Mouse (Mus musculus): ENCODE results near the gene Krtap1-4. TPM values are rescaled to one million over a fixed set of nuclear protein-coding genes. Genes with fewer than 3 reads are reported as not detected.

The Krtap1-4 gene
- polyA plus RNA-seq (2017; shearing (Covaris generic)), result not detected

GRCm38 (mm10) chr11:99583245-99583704 is at the start of gene Krtap1-4:
Krtap1-4 (minus strand) TSS chr11:99583654.

DNA sequence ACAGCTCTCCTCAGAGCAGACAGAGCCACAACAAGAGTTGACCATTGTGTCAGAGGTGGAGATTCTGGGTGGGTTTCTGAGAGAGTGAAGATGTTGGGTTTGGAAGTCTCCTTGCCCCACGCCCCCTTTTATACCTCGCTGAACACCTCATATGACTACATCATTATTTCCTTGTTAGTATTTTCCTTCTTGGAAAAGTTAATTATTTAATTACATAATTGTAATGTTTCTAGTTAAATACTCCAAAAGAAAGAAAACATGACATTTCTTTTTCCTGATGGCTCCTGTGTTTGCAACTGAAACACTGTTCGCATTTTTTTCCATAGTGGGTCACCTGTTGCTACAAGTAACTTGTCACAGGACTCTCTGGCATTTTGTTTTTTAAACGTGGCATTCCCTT is 44.7 kb upstream of the Krtap1-4 start, which contains the start of gene Krtap4-1:
Krtap4-1 (minus strand) TSS at position 101 of the 400 bp plus-strand sequence.

GRCm38 (mm10) chr11:99620335-99620734 is 36.9 kb upstream of the Krtap1-4 start, which contains the start of gene Gm11562:
Gm11562 (minus strand) TSS chr11:99620435.

DNA sequence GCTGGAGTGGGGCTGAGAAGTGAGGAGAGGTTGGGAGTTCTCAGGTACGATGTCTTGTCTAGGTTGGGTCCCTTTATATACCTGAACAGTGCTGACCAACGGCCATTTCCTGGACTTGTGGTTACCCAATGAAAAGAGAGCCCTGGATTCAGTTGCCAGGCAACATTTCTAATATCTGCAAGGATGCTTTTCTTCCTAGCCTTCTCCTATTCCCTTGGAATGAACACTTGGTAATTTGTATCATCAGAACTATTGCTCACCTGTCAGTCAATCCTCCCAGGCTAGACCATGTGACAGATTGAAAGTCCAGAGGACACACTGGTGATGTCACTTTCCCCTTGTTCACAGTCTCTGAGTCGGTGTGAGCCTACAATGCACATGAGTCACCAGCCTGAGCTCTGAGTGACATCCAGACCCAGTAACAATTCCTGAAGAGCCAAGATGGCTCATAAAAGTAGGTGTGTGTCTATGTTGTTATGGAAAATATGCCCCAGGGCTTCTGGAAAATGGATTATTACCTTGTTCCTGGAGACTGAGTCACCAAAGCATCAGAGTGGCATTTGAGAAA is 31.4 kb upstream of the Krtap1-4 start, which contains the start of gene Krtap2-4:
Krtap2-4 (minus strand) TSS at position 51 of the 568 bp plus-strand sequence.

DNA sequence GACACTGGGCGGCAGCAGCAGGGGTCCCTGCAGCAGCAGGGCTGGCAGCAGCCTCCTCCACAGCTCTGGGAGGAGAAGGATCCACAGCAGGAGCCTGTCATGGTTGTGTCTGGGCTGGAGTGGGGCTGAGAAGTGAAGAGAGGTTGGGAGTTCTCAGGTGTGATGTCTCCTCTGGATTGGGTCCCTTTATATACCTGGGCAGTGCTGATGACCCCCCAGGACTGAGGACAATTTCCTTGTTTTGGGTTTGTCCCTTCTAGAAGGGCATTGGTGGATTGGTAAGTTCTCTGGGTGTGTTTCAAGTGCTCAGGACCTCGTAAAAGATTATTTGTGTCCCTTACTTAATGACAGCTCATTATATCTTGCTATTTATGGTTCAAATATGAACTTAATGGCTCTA is 26.6 kb upstream of the Krtap1-4 start, which contains the start of gene Gm11937:
Gm11937 (minus strand) TSS at position 101 of the 400 bp plus-strand sequence.

GRCm38 (mm10) chr11:99603208-99603607 is 19.8 kb upstream of the Krtap1-4 start, which contains the start of gene Gm11938:
Gm11938 (minus strand) TSS chr11:99603308.

GRCm38 (mm10) chr11:99597742-99598141 is 14.3 kb upstream of the Krtap1-4 start, which contains the start of gene Krtap9-3:
Krtap9-3 (minus strand) TSS chr11:99598105.

GRCm38 (mm10) chr11:99590981-99591380 is 7.5 kb upstream of the Krtap1-4 start, which contains the start of gene Krtap1-3:
Krtap1-3 (minus strand) TSS chr11:99591339.

DNA sequence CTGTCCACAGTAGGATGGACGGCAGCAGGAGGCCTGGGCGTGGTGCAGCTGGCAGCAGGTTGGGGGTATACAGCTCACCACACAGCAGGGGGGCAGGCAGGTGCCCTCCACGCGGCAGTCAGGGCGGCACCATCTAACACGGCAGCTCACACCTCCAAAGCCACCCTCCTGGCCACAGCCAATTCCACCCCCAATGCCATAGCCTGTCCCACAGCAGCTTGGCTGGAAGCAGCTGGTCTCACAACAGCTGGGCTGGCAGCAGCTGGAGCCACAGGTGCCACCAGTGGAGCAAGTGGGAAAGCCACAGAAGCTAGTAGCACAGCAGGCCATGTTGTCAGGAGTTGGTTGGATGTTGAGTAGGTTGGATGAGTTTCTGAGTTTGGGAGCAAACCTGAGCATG is 2.8 kb downstream of the Krtap1-4 start, which contains the start of gene Krtap1-5:
Krtap1-5 (minus strand) TSS at position 381 of the 400 bp plus-strand sequence.

DNA sequence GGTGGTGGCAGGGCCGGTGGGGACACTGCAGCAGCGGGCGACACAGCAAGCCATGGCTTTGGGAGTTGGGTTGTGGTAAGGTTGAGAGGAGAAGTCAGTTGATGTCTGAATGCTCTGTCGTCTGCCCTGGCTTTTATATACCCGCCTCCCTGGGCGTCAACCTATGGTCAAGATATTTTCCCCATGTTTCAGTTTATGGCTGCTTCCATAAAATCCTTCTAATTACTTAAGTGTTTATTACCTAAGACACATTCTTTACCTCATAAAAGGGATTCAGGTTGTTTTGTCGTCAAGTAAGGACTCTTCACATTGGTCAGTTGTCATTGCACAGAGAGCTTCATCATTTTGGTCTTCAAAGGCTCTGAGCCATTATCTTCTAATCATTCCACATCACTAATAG is 16.9 kb downstream of the Krtap1-4 start, which contains the start of gene Krtap3-1:
Krtap3-1 (minus strand) TSS at position 101 of the 400 bp plus-strand sequence.

GRCm38 (mm10) chr11:99559366-99559765 is 24.1 kb downstream of the Krtap1-4 start, which contains the start of gene Gm11939:
Gm11939 (minus strand) TSS chr11:99559466.

DNA sequence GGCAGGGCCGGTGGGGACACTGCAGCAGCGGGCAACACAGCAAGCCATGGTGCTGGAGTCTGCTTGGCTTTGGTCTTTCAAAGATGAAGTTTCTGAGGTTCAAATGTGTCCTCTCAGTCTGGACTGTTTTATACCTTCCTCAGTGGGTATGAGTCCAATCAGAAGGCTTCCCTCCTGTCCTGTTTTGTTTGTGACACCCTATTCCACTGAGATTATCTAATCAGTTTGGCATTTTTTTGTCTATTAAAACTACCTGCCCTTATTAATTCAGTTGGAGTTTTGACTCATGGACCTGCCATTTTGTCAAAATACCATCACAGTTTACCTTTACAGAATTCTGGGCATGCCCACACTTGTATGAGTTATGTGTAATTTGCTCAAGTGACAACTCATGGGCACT is 26.7 kb downstream of the Krtap1-4 start, which contains the start of gene Krtap3-2:
Krtap3-2 (minus strand) TSS at position 101 of the 400 bp plus-strand sequence.

GRCm38 (mm10) chr11:99550765-99551164 is 32.7 kb downstream of the Krtap1-4 start, which contains the start of gene Krtap3-3:
Krtap3-3 (minus strand) TSS chr11:99550865.

Other genes with a start within 250 kb of the Krtap1-4 start
- not detected for gene Krt26, start 245.7 kb downstream of the Krtap1-4 start, polyA plus RNA-seq (2017; shearing (Covaris generic))
- not detected for gene Krt27, start 232.6 kb downstream of the Krtap1-4 start, polyA plus RNA-seq (2017; shearing (Covaris generic))
- not detected for gene Krt28, start 208.8 kb downstream of the Krtap1-4 start, polyA plus RNA-seq (2017; shearing (Covaris generic))
- 12.6 TPM for gene Krt10, start 194.3 kb downstream of the Krtap1-4 start, polyA plus RNA-seq (2017; shearing (Covaris generic))
- gene Krt12, start 161.4 kb downstream of the Krtap1-4 start, polyA plus RNA-seq (2017; shearing (Covaris generic)), result not detected
- not detected for gene Krt20, start 145.5 kb downstream of the Krtap1-4 start, polyA plus RNA-seq (2017; shearing (Covaris generic))
- gene Krt23, start 90.5 kb downstream of the Krtap1-4 start, polyA plus RNA-seq (2017; shearing (Covaris generic)), result not detected
- not detected for gene Krt39, start 62.3 kb downstream of the Krtap1-4 start, polyA plus RNA-seq (2017; shearing (Covaris generic))
- not detected for gene Krt40, start 40.5 kb downstream of the Krtap1-4 start, polyA plus RNA-seq (2017; shearing (Covaris generic))
- not detected for gene Krtap3-3, start 32.8 kb downstream of the Krtap1-4 start, polyA plus RNA-seq (2017; shearing (Covaris generic))
- gene Krtap3-2, start 26.8 kb downstream of the Krtap1-4 start, polyA plus RNA-seq (2017; shearing (Covaris generic)), result not detected
- gene Gm11939, start 24.2 kb downstream of the Krtap1-4 start, polyA plus RNA-seq (2017; shearing (Covaris generic)), result not detected
- not detected for gene Krtap3-1, start 17.0 kb downstream of the Krtap1-4 start, polyA plus RNA-seq (2017; shearing (Covaris generic))
- gene Krtap1-5, start 2.6 kb downstream of the Krtap1-4 start, polyA plus RNA-seq (2017; shearing (Covaris generic)), result not detected
- gene Krtap1-3, start 7.7 kb upstream of the Krtap1-4 start, polyA plus RNA-seq (2017; shearing (Covaris generic)), result not detected
- not detected for gene Krtap9-3, start 14.5 kb upstream of the Krtap1-4 start, polyA plus RNA-seq (2017; shearing (Covaris generic))
- gene Gm11938, start 19.7 kb upstream of the Krtap1-4 start, polyA plus RNA-seq (2017; shearing (Covaris generic)), result not detected
- gene Gm11937, start 26.5 kb upstream of the Krtap1-4 start, polyA plus RNA-seq (2017; shearing (Covaris generic)), result not detected
- not detected for gene Krtap2-4, start 31.2 kb upstream of the Krtap1-4 start, polyA plus RNA-seq (2017; shearing (Covaris generic))
- gene Gm11562, start 36.8 kb upstream of the Krtap1-4 start, polyA plus RNA-seq (2017; shearing (Covaris generic)), result not detected
- gene Krtap4-1, start 44.6 kb upstream of the Krtap1-4 start, polyA plus RNA-seq (2017; shearing (Covaris generic)), result not detected
- gene Krtap4-2, start 51.4 kb upstream of the Krtap1-4 start, polyA plus RNA-seq (2017; shearing (Covaris generic)), result not detected
- not detected for gene Krtap4-7, start 60.4 kb upstream of the Krtap1-4 start, polyA plus RNA-seq (2017; shearing (Covaris generic))
- gene Gm11555, start 66.6 kb upstream of the Krtap1-4 start, polyA plus RNA-seq (2017; shearing (Covaris generic)), result not detected
- not detected for gene Gm11563, start 75.3 kb upstream of the Krtap1-4 start, polyA plus RNA-seq (2017; shearing (Covaris generic))
- gene Krtap4-6, start 82.3 kb upstream of the Krtap1-4 start, polyA plus RNA-seq (2017; shearing (Covaris generic)), result not detected
- gene Gm14190, start 107.1 kb upstream of the Krtap1-4 start, polyA plus RNA-seq (2017; shearing (Covaris generic)), result not detected
- gene Gm14180, start 150.6 kb upstream of the Krtap1-4 start, polyA plus RNA-seq (2017; shearing (Covaris generic)), result not detected
- not detected for gene Gm11595, start 189.3 kb upstream of the Krtap1-4 start, polyA plus RNA-seq (2017; shearing (Covaris generic))
- gene Krtap4-8, start 197.1 kb upstream of the Krtap1-4 start, polyA plus RNA-seq (2017; shearing (Covaris generic)), result not detected
- not detected for gene Krtap4-9, start 201.5 kb upstream of the Krtap1-4 start, polyA plus RNA-seq (2017; shearing (Covaris generic))
- not detected for gene Gm11596, start 209.8 kb upstream of the Krtap1-4 start, polyA plus RNA-seq (2017; shearing (Covaris generic))
- not detected for gene Gm11569, start 215.3 kb upstream of the Krtap1-4 start, polyA plus RNA-seq (2017; shearing (Covaris generic))
- not detected for gene Gm11554, start 220.8 kb upstream of the Krtap1-4 start, polyA plus RNA-seq (2017; shearing (Covaris generic))
- gene Krtap4-13, start 226.2 kb upstream of the Krtap1-4 start, polyA plus RNA-seq (2017; shearing (Covaris generic)), result not detected
- gene Gm11564, start 232.0 kb upstream of the Krtap1-4 start, polyA plus RNA-seq (2017; shearing (Covaris generic)), result not detected

All from activated CD4-positive, CD25-positive, alpha-beta regulatory T cell, adult 9 weeks (primary cell).